Mouse (Mus musculus) bone marrow, adult 2 months (tissue): ENCODE data around the gene Rnf224.

Source experiments
- CTCF ChIP-seq: fragments of 200-500 bp; IDR thresholded peaks from 2 replicates; pipeline ENCODE4 v1.5.1; 2011; ENCODE audit warnings: low read length, control low read depth; ENCODE audit not compliant: control insufficient read depth, insufficient read depth
- POLR2A ChIP-seq: fragments of 200-500 bp; IDR thresholded peaks from 2 replicates; pipeline ENCODE4 v1.6.1; 2011; ENCODE audit warnings: low read depth, mild to moderate bottlenecking, control low read depth, low read length, borderline replicate concordance; ENCODE audit not compliant: control insufficient read depth

DNA sequence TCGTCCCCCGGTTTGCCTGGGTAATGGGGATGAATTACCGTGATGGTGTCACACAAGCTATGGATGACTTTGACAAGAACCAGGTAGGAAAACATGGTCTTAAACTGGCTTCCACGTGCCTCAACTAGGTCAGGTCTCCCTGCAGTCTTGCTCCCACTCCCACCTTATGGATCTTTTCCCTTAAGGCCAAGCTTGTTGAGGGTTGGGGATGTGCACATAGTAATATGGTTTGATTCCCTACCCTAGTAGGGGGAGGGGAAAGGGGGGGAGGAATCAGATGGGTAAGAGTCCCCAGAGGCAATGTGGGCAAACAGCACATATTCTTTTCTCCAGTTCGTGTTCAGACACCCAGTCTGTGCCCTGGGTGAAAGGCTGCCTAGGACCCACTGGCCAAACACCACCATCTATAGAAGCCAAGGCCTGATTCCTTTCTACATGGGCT lies 15.2 kb downstream of the Rnf224 start:
- no peak for TF ChIP-seq POLR2A
- TF ChIP-seq CTCF = no peak
